Mouse (Mus musculus) layer of hippocampus, postnatal 36 days (tissue): ENCODE measurements around the gene Fkbp2. TPM values are rescaled to one million over a fixed set of nuclear protein-coding genes. Genes with fewer than 3 reads are reported as not detected.
A peak's percentile ranks its signal among the peaks of the same experiment; 100 is the strongest.

ENCODE experiments used
- DNase-seq, 2 experiments: peaks; one replicate each; pipeline ENCODE4 v3.0.0; 2022
- total RNA-seq, 2 experiments: library from RNA; stranded (reverse); gene quantifications; 2 replicates each; pipeline ENCODE4 v1.2.3; 2021

Gene Fkbp2
- total RNA-seq: 100 to 1,000 TPM in 1 of 2 experiments, 10 to 100 TPM in 1; 86.0 to 101 TPM

- DNase-seq: peak; percentile 99
These were observed at the start of gene Fkbp2 for GRCm38 (mm10) chr19:6980381-6981093. Gene Fkbp2 (minus strand): TSS chr19:6980501.

GRCm38 (mm10) chr19:7029531-7029930, 49.2 kb upstream of the Fkbp2 start:
- no peak for DNase-seq

- DNase-seq: no peak
These were observed 39.9 kb upstream of the Fkbp2 start for GRCm38 (mm10) chr19:7020224-7020641.

DNA sequence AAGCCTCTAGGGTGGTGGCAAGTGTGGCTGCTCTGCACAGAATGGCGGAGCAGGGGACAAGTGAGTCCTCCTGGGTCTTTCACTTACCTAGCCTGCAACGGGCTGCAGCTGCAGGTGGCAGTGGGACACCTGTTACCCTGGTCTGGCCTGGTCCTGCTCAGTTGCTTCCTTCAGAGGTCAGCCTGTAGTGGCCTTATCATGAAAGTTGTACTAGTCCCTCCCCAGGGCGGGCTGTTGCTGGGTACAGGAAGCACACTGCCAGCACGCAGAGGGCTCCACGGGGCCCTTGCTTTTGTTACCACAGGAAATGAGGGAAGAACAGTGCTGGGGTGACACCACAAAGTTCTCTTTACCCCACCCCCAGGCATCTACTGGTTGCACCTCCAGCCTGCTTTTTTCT, 38.9 kb upstream of the Fkbp2 start, which contains the start of gene Fermt3:
Fermt3 (minus strand) TSS at position 279 of the 400 bp plus-strand sequence.
- no peak for DNase-seq

- DNase-seq: no peak
These were observed 38.2 kb upstream of the Fkbp2 start for GRCm38 (mm10) chr19:7018546-7018945.

GRCm38 (mm10) chr19:7017541-7018457, 37.5 kb upstream of the Fkbp2 start:
- no peak for DNase-seq

- no peak for DNase-seq
These were observed 34.3 kb upstream of the Fkbp2 start for GRCm38 (mm10) chr19:7014481-7015135.

DNA sequence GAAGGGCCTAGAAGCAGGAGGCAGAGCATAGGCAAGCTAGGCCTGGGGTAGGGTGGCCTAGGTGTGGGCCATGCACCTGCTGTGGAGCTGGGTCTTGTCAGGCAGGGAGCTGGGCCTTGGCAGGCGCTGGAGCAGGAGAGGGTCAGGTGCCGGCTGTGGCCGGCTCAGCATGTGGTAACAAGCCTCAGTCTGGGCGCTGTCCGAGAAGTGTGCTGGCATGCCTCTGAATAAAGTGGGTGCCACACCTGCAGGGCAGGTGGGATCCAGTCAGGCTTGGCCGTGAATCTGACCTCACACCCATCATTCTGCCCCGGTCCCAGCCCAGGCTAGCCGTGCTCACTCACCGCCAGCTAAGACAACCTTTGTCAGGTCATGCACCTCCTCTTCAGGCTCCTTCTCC, 33.7 kb upstream of the Fkbp2 start:
- DNase-seq: no peak

DNA sequence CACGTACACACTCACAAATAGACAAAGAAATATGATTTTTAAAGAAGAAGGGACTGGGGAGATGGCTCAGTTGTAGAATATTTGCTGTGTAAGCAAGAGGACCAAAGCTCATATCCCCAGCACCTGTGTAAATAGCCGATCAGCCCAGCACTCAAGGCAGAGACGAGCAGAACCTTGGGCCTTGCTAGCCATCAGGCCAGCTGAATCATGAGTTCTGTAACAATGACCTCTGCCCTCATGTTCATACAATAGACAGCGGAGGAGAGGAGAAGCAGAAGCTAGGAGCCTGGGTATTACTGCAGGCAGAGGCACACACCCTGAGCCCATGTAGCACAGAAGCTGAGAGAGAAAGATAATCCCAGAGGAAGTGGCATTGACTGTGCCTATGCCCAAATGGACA, 32.1 kb upstream of the Fkbp2 start:
- no peak for DNase-seq

DNA sequence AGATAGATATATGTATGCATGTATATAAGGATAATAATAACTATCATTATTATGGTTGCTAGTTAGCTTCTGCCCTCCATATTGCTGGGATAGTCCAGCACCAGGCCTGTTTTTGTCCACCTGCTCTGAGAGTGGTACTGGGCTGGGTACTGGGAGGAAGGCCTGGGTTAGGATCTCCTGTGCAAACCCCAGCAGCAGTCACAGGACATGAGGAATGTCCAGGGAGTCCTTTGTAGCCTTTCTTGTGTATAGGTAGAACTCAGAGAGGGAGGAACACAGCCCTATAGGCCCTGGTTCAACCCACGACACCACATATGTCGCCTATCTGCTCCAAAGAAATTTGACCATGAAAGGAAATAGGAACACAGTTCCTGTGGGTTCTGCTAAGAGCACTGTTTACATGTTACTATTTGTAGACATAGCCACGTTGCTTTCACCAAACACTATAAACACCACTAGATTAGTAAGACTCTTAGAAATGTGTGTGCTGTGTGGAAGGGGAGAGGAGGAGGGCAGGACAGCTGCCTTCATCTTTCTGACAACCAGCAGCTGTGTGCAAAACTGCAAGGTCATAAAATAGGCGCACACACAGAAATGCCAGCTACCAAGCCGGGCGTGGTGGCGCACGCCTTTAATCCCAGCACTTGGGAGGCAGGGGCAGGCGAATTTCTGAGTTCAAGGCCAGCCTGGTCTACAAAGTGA, 26.7 kb upstream of the Fkbp2 start:
- no peak for DNase-seq

- no peak for DNase-seq
These were observed 19.2 kb upstream of the Fkbp2 start for GRCm38 (mm10) chr19:6999360-7000063.

GRCm38 (mm10) chr19:6997721-6998290, 17.5 kb upstream of the Fkbp2 start:
- DNase-seq: no peak

- DNase-seq: peak; percentile 82 to 83
These were observed 15.7 kb upstream of the Fkbp2 start, which contains the start of the genes Nudt22 and Trpt1 for GRCm38 (mm10) chr19:6996006-6996405. Gene Nudt22 (minus strand): TSS chr19:6996117. Gene Trpt1 (plus strand): TSS chr19:6996131.

DNA sequence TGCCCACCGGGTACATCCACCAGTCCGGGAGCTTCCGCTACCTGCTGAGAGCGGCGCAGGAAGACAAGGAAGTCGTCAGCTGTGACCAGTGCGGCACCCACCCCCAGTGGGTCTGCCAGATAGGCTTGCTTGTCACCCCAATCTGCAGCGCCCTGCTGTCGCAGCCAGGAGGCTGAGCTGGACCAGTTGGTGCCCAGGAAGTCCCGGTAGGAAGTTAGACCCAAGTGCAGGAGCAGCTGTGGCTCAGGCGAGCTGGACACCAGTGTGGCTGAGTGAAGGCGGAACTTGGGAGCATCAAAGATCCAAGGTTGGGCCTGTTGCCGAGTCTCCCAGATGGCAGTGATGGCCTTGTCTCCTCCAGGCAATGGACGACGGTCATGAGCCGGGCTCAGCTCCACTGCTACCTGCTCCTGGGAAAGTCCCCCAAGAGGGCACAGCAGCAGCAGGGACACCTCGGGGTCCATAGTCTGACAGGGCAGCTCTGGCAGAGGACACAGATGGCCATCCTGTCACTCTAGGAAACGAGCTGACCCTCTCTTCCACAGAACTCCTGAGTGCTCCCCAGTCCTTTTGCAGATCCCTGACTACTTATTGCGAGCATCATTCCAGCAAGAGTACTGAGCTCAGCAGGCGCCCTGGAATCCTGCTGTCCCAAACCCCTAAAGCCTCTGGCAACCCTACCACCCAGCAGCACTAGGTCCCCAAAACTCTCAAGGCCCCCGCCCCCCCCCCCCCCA, 15.1 kb upstream of the Fkbp2 start:
- no peak for DNase-seq

DNA sequence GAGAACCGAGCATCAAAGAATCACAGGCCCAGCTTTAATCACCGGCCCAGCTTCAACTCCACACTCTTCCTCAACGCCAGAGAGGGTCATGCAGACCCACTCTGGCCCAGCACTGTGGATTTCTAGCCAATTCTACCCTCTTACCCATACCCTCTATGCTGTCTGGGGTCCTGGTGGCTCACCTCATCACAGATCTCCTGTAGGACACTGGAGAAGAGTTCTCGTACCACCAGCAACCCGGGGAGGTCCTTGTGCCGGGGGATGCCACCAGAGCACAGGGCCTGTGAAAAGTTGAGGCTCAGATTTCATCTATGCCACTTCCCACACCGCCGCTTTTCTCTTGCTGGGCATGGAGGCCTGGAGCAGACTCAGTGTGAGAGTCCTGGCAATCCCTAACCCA, 14.2 kb upstream of the Fkbp2 start:
- DNase-seq: no peak

GRCm38 (mm10) chr19:6994002-6994401, 13.7 kb upstream of the Fkbp2 start:
- DNase-seq: no peak

GRCm38 (mm10) chr19:6993011-6993770, 12.9 kb upstream of the Fkbp2 start:
- no peak for DNase-seq

DNA sequence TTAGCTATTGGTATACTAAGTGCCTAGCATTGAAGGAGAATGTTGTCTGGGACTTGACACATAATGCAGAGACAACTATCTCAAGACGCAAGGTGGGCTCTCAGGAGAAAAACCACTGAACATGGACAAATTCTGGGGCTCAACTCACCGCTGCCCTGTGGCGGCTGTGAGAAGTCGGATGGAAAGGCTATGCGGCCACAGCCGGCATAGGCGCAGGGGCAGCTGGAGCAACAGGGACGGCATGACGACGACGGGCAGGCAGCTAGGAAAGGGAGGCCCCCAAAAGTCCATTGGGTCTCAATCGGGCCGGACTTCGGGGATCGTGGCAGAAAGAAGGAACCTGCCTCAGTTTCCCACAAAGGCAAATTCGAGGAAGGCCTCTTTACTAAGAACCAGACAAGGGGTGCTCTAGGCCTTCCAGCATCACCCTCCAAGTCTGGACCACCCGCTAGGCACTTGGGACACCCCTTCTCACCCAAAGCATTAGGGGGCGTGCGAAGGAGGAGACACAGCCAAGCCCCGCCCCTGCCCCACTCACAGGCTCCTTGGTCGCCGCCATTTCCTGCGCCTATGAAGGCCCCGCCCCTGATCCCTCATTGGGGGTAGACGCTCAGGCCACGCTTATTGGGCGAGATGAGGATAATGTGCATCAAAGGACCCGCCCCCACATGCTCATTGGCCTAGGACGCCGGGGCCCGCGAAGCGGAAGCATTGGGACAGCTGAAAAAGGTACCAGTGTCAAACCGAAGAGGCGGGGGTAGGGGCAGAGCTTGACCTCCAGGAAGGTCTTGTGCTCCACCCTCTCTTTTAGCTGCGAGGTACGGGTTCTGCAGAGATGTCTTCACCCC, 11.9 kb upstream of the Fkbp2 start, which contains the start of gene Dnajc4:
Dnajc4 (minus strand) TSS at position 562 of the 848 bp plus-strand sequence.
- peak; percentile 93 for DNase-seq
